Mouse (Mus musculus): Measurements from ENCODE around the gene Map3k4.

GRCm38 (mm10) chr17:12297292-12297691, 21.3 kb downstream of the Map3k4 start:
- TF ChIP-seq CTCF (IDR thresholded peaks at IDR 0.05; ENCODE audit: extremely low read depth, insufficient read depth, low read length), result no peak
- no peak for TF ChIP-seq POLR2A (IDR thresholded peaks at IDR 0.05; ENCODE audit: extremely low read depth, insufficient read depth, low read length)
